Mouse (Mus musculus) T-helper 2 cell (primary cell): Measurements from ENCODE around the gene Slc36a1.

Experiments
- in situ Hi-C: fragments of 300-600 bp; cut with MboI, MseI; formaldehyde crosslinking; loops from one replicate; pipeline ENCODE4 v1.15.1; 2025; ENCODE audit warnings: high pct_unique_total_duplicates

Gene Slc36a1

GRCm38 (mm10) chr11:55209032-55209431 is 4.9 kb downstream of the Slc36a1 start:
- in situ Hi-C loops, result no loop called here

- in situ Hi-C loops, result no loop called here
Observed at GRCm38 (mm10) chr11:55209626-55210353, 5.6 kb downstream of the Slc36a1 start.

- in situ Hi-C loops, result no loop called here
Observed at GRCm38 (mm10) chr11:55213518-55213917, 9.4 kb downstream of the Slc36a1 start.

- in situ Hi-C loops, result no loop called here
Observed at GRCm38 (mm10) chr11:55214161-55214560, 10.0 kb downstream of the Slc36a1 start.

GRCm38 (mm10) chr11:55214978-55215377 is 10.8 kb downstream of the Slc36a1 start:
- in situ Hi-C loops, result no loop called here

GRCm38 (mm10) chr11:55216061-55216460 is 11.9 kb downstream of the Slc36a1 start:
- in situ Hi-C loops, result no loop called here

GRCm38 (mm10) chr11:55216830-55217229 is 12.7 kb downstream of the Slc36a1 start:
- in situ Hi-C loops, result no loop called here

GRCm38 (mm10) chr11:55217418-55217817 is 13.3 kb downstream of the Slc36a1 start:
- in situ Hi-C loops, result no loop called here

- in situ Hi-C loops, result no loop called here
Observed at GRCm38 (mm10) chr11:55217880-55218279, 13.7 kb downstream of the Slc36a1 start.

GRCm38 (mm10) chr11:55218473-55218872 is 14.3 kb downstream of the Slc36a1 start:
- in situ Hi-C loops, result no loop called here

- in situ Hi-C loops, result no loop called here
Observed at GRCm38 (mm10) chr11:55221306-55221705, 17.2 kb downstream of the Slc36a1 start.

- in situ Hi-C loops, result loop anchor here (5.0 kb wide), 1 partner anchor 59 kb away; no protein-coding TSS in a partner anchor
Observed at GRCm38 (mm10) chr11:55231034-55231433, 26.9 kb downstream of the Slc36a1 start.

GRCm38 (mm10) chr11:55234288-55234687 is 30.1 kb downstream of the Slc36a1 start:
- in situ Hi-C loops, result loop anchor here (5.0 kb wide), 1 partner anchor 62 kb away; no protein-coding TSS in a partner anchor

- in situ Hi-C loops, result loop anchor here (5.0 kb wide), 1 partner anchor 62 kb away; no protein-coding TSS in a partner anchor
Observed at GRCm38 (mm10) chr11:55234791-55235190, 30.6 kb downstream of the Slc36a1 start.

GRCm38 (mm10) chr11:55236815-55237214 is 32.7 kb downstream of the Slc36a1 start:
- in situ Hi-C loops, result no loop called here

GRCm38 (mm10) chr11:55239496-55239895 is 35.3 kb downstream of the Slc36a1 start:
- in situ Hi-C loops, result no loop called here

GRCm38 (mm10) chr11:55240556-55240955 is 36.4 kb downstream of the Slc36a1 start:
- in situ Hi-C loops, result no loop called here

- in situ Hi-C loops, result no loop called here
Observed at GRCm38 (mm10) chr11:55250527-55250926, 46.4 kb downstream of the Slc36a1 start.

GRCm38 (mm10) chr11:55253391-55253790 is 49.2 kb downstream of the Slc36a1 start:
- in situ Hi-C loops, result no loop called here

GRCm38 (mm10) chr11:55261105-55261504 is 57.0 kb downstream of the Slc36a1 start:
- in situ Hi-C loops, result no loop called here

- in situ Hi-C loops, result no loop called here
Observed at GRCm38 (mm10) chr11:55262000-55262399, 57.9 kb downstream of the Slc36a1 start.

- in situ Hi-C loops, result no loop called here
Observed at GRCm38 (mm10) chr11:55264318-55264717, 60.2 kb downstream of the Slc36a1 start.

GRCm38 (mm10) chr11:55265647-55266046 is 61.5 kb downstream of the Slc36a1 start:
- in situ Hi-C loops, result no loop called here
